Mouse (Mus musculus): ENCODE data around the gene Aig1. TPM values are rescaled to one million over a fixed set of nuclear protein-coding genes. Genes with fewer than 3 reads are reported as not detected.

Aig1 gene
- polyA plus RNA-seq, 1 experiment: 5.7 TPM

- H3K4me3 ChIP-seq (replicated peaks): no peak overlapping the region
- TF ChIP-seq FLI1 (IDR thresholded peaks at IDR 0.05; ENCODE audit: low read length) (no peak), GATA1 (IDR thresholded peaks at IDR 0.05; ENCODE audit: borderline replicate concordance, low read length) (no peak)
- H3K4me1 ChIP-seq: no peaks in the 10 kb centered on the region
- H3K9me3 ChIP-seq: peaks cover 6% of the 10 kb centered on the region; the same call in 1 of the 2 replicates
- no peaks in the 10 kb centered on the region for H3K27me3 ChIP-seq (replicated peaks)
- H3K36me3 ChIP-seq (replicated peaks; ENCODE audit: low read length): no peaks in the 10 kb centered on the region
Measured at GRCm38 (mm10) chr10:13855111-13855510, 13.7 kb downstream of the Aig1 start.

- no peaks in the 10 kb centered on the region for H3K36me3 ChIP-seq (replicated peaks; ENCODE audit: low read length)
- TF ChIP-seq GATA1 (IDR thresholded peaks at IDR 0.05; ENCODE audit: borderline replicate concordance, low read length) (no peak), FLI1 (IDR thresholded peaks at IDR 0.05; ENCODE audit: low read length) (no peak)
- no peaks in the 10 kb centered on the region for H3K9me3 ChIP-seq
- H3K4me3 ChIP-seq (replicated peaks): no peak overlapping the region
- no peaks in the 10 kb centered on the region for H3K4me1 ChIP-seq
- no peaks in the 10 kb centered on the region for H3K27me3 ChIP-seq (replicated peaks)
Measured at GRCm38 (mm10) chr10:13850071-13850470, 18.7 kb downstream of the Aig1 start.

GRCm38 (mm10) chr10:13849205-13849604 lies 19.6 kb downstream of the Aig1 start:
- TF ChIP-seq GATA1 (IDR thresholded peaks at IDR 0.05; ENCODE audit: borderline replicate concordance, low read length) (no peak), FLI1 (IDR thresholded peaks at IDR 0.05; ENCODE audit: low read length) (no peak)
- Histone ChIP-seq H3K9me3 (no peaks in the 10 kb centered on the region), H3K36me3 (replicated peaks; ENCODE audit: low read length) (no peaks in the 10 kb centered on the region), H3K27me3 (replicated peaks) (no peaks in the 10 kb centered on the region), H3K4me3 (replicated peaks) (no peak overlapping the region), H3K4me1 (no peaks in the 10 kb centered on the region)

GRCm38 (mm10) chr10:13844864-13845263 lies 23.9 kb downstream of the Aig1 start:
- no peak for TF ChIP-seq FLI1 (IDR thresholded peaks at IDR 0.05; ENCODE audit: low read length)
- no peak for TF ChIP-seq GATA1 (IDR thresholded peaks at IDR 0.05; ENCODE audit: borderline replicate concordance, low read length)
- Histone ChIP-seq H3K4me3 (replicated peaks) (no peak overlapping the region), H3K27me3 (replicated peaks) (no peaks in the 10 kb centered on the region), H3K36me3 (replicated peaks; ENCODE audit: low read length) (no peaks in the 10 kb centered on the region), H3K4me1 (no peaks in the 10 kb centered on the region), H3K9me3 (no peaks in the 10 kb centered on the region)

- no peaks in the 10 kb centered on the region for H3K4me1 ChIP-seq
- TF ChIP-seq GATA1 (IDR thresholded peaks at IDR 0.05; ENCODE audit: borderline replicate concordance, low read length): no peak
- no peak for TF ChIP-seq FLI1 (IDR thresholded peaks at IDR 0.05; ENCODE audit: low read length)
- H3K4me3 ChIP-seq (replicated peaks): no peak overlapping the region
- no peaks in the 10 kb centered on the region for H3K9me3 ChIP-seq
- H3K36me3 ChIP-seq (replicated peaks; ENCODE audit: low read length): no peaks in the 10 kb centered on the region
- H3K27me3 ChIP-seq (replicated peaks): no peaks in the 10 kb centered on the region
Measured at GRCm38 (mm10) chr10:13843746-13844145, 25.0 kb downstream of the Aig1 start.

- H3K4me3 ChIP-seq (replicated peaks): no peak overlapping the region
- no peaks in the 10 kb centered on the region for H3K27me3 ChIP-seq (replicated peaks)
- no peak for TF ChIP-seq FLI1 (IDR thresholded peaks at IDR 0.05; ENCODE audit: low read length)
- TF ChIP-seq GATA1 (IDR thresholded peaks at IDR 0.05; ENCODE audit: borderline replicate concordance, low read length): no peak
- H3K9me3 ChIP-seq: no peaks in the 10 kb centered on the region
- H3K36me3 ChIP-seq (replicated peaks; ENCODE audit: low read length): no peaks in the 10 kb centered on the region
- no peaks in the 10 kb centered on the region for H3K4me1 ChIP-seq
Measured at GRCm38 (mm10) chr10:13842855-13843254, 25.9 kb downstream of the Aig1 start.

GRCm38 (mm10) chr10:13838511-13839126 lies 30.2 kb downstream of the Aig1 start:
- Histone ChIP-seq H3K27me3 (replicated peaks) (no peaks in the 10 kb centered on the region), H3K4me1 (no peaks in the 10 kb centered on the region), H3K4me3 (replicated peaks) (no peak overlapping the region), H3K9me3 (0 out of 2 replicates have a peak, but pooled peaks cover 3% of the 10 kb centered on the region), H3K36me3 (replicated peaks; ENCODE audit: low read length) (no peaks in the 10 kb centered on the region)
- TF ChIP-seq FLI1 (IDR thresholded peaks at IDR 0.05; ENCODE audit: low read length): no peak
- no peak for TF ChIP-seq GATA1 (IDR thresholded peaks at IDR 0.05; ENCODE audit: borderline replicate concordance, low read length)

- Histone ChIP-seq H3K4me1 (no peaks in the 10 kb centered on the region), H3K27me3 (replicated peaks) (no peaks in the 10 kb centered on the region), H3K36me3 (replicated peaks; ENCODE audit: low read length) (no peaks in the 10 kb centered on the region), H3K4me3 (replicated peaks) (no peak overlapping the region), H3K9me3 (0 out of 2 replicates have a peak, but pooled peaks cover 3% of the 10 kb centered on the region)
- TF ChIP-seq FLI1 (IDR thresholded peaks at IDR 0.05; ENCODE audit: low read length): no peak
- TF ChIP-seq GATA1 (IDR thresholded peaks at IDR 0.05; ENCODE audit: borderline replicate concordance, low read length): no peak
Measured at GRCm38 (mm10) chr10:13837709-13838456, 30.9 kb downstream of the Aig1 start.

GRCm38 (mm10) chr10:13836956-13837355 lies 31.8 kb downstream of the Aig1 start:
- Histone ChIP-seq H3K27me3 (replicated peaks) (no peaks in the 10 kb centered on the region), H3K9me3 (0 out of 2 replicates have a peak, but pooled peaks cover 3% of the 10 kb centered on the region), H3K36me3 (replicated peaks; ENCODE audit: low read length) (no peaks in the 10 kb centered on the region)

More at GRCm38 (mm10) chr10:13836956-13837355, 31.8 kb downstream of the Aig1 start:
- H3K4me1 ChIP-seq: no peaks in the 10 kb centered on the region
- TF ChIP-seq GATA1 (IDR thresholded peaks at IDR 0.05; ENCODE audit: borderline replicate concordance, low read length) (no peak), FLI1 (IDR thresholded peaks at IDR 0.05; ENCODE audit: low read length) (no peak)
- no peak overlapping the region for H3K4me3 ChIP-seq (replicated peaks)
